Mouse (Mus musculus) embryonic facial prominence, embryonic 15.5 days (tissue): ENCODE data around the gene Slc8b1. TPM values are rescaled to one million over a fixed set of nuclear protein-coding genes. Genes with fewer than 3 reads are reported as not detected.

ENCODE experiments used
- ATAC-seq: fragments of 200-750 bp; cut with Nextera tagmentation; 2 replicates; pipeline ENCODE4 v1.8.0; 2017; ENCODE audit warnings: low read depth, moderate TSS enrichment; ENCODE audit not compliant: insufficient number of reproducible peaks, low FRiP score, low TSS enrichment
- H3K27ac ChIP-seq: fragments of 300-500 bp; sonication (generic); replicated peaks from 2 replicates; pipeline ENCODE4 v1.5.1; 2015; ENCODE audit warnings: mild to moderate bottlenecking, inconsistent platforms
- H3K27me3 ChIP-seq: fragments of 300-500 bp; sonication (generic); 2 replicates; pipeline ENCODE4 v1.6.1; 2015; ENCODE audit warnings: inconsistent platforms
- H3K36me3 ChIP-seq: fragments of 300-500 bp; sonication (generic); 2 replicates; pipeline ENCODE4 v1.6.1; 2015; ENCODE audit warnings: mild to moderate bottlenecking, inconsistent platforms
- H3K4me1 ChIP-seq: fragments of 300-500 bp; sonication (generic); 2 replicates; pipeline ENCODE4 v1.6.1; 2015; ENCODE audit warnings: inconsistent platforms
- H3K4me2 ChIP-seq: fragments of 300-500 bp; sonication (generic); replicated peaks from 2 replicates; pipeline ENCODE4 v1.6.1; 2015; ENCODE audit warnings: mild to moderate bottlenecking, inconsistent platforms
- H3K4me3 ChIP-seq: fragments of 300-500 bp; sonication (generic); replicated peaks from 2 replicates; pipeline ENCODE4 v1.5.1; 2015; ENCODE audit warnings: mild to moderate bottlenecking, inconsistent platforms
- H3K9ac ChIP-seq: fragments of 300-500 bp; sonication (generic); 2 replicates; pipeline ENCODE4 v1.6.1; 2015; ENCODE audit warnings: inconsistent platforms
- H3K9me3 ChIP-seq: fragments of 300-500 bp; sonication (generic); replicated peaks from 2 replicates; pipeline ENCODE4 v1.6.1; 2016; ENCODE audit warnings: inconsistent platforms
- WGBS: fragments of 180-500 bp; shearing (Covaris S2); methylation state at CpG from one replicate; pipeline ENCODE4 v1.1.7; 2015; 5-methylcytosine and 5-hydroxymethylcytosine counted together
- polyA plus RNA-seq: library from polyadenylated mRNA; unstranded; fragments of >200 nt; fragmentation: Nextera tagmentation; extraction: Ambion mirVana; gene quantifications from 2 replicates; pipeline ENCODE4 v1.2.1, GENCODE M21; 2015

The Slc8b1 gene
- polyA plus RNA-seq, 1 experiment from 2014 or later, result 9.0 TPM

- no peaks in the 10 kb centered on the region for H3K36me3 ChIP-seq
- H3K4me2 ChIP-seq, result 0 out of 2 replicates have a peak overlapping the region, but pooled peaks have one; percentile 2
- H3K9me3 ChIP-seq, result no peaks in the 10 kb centered on the region
- ATAC-seq, result no peak
- no peak overlapping the region for H3K27ac ChIP-seq
- no peak overlapping the region for H3K9ac ChIP-seq
- 53% methylated on average over 8 of the region's 8 CpGs for WGBS
- H3K27me3 ChIP-seq, result 0 out of 2 replicates have a peak, but pooled peaks cover 6% of the 10 kb centered on the region
- H3K4me3 ChIP-seq, result no peak overlapping the region
- H3K4me1 ChIP-seq, result no peaks in the 10 kb centered on the region
Measured at GRCm38 (mm10) chr5:120475861-120476260, 35.1 kb upstream of the Slc8b1 start.

- Histone ChIP-seq H3K27ac (no peak within 1 kb of the TSS), H3K9me3 (no peaks in the 10 kb centered on the region), H3K4me2 (0 out of 2 replicates have a peak within 1 kb of the TSS, but pooled peaks have one; percentile 2), H3K27me3 (0 out of 2 replicates have a peak, but pooled peaks cover 4% of the 10 kb centered on the region), H3K9ac (no peak within 1 kb of the TSS), H3K4me3 (no peak within 1 kb of the TSS), H3K4me1 (no peaks in the 10 kb centered on the region), H3K36me3 (no peaks in the 10 kb centered on the region)
- ATAC-seq, result peak; percentile 36; the same call in 1 of the 2 replicates
- 14% methylated on average over 13 of the region's 13 CpGs for WGBS
Measured at GRCm38 (mm10) chr5:120476296-120476695, 34.7 kb upstream of the Slc8b1 start, which contains the start of gene Sds. TSS of gene Sds (plus strand) at chr5:120476526.

- Histone ChIP-seq H3K9ac (no peak overlapping the region), H3K4me1 (no peaks in the 10 kb centered on the region), H3K27ac (no peak overlapping the region), H3K4me2 (no peak overlapping the region), H3K4me3 (no peak overlapping the region), H3K27me3 (0 out of 2 replicates have a peak, but pooled peaks cover 3% of the 10 kb centered on the region), H3K9me3 (no peaks in the 10 kb centered on the region), H3K36me3 (no peaks in the 10 kb centered on the region)
- ATAC-seq, result no peak
- WGBS, result 79% methylated on average over 5 of the region's 5 CpGs
Measured at GRCm38 (mm10) chr5:120477993-120478392, 33.0 kb upstream of the Slc8b1 start.

GRCm38 (mm10) chr5:120479538-120479937 lies 31.4 kb upstream of the Slc8b1 start:
- no peak overlapping the region for H3K9ac ChIP-seq
- 0 out of 2 replicates have a peak, but pooled peaks cover 3% of the 10 kb centered on the region for H3K27me3 ChIP-seq
- H3K4me1 ChIP-seq, result no peaks in the 10 kb centered on the region
- H3K4me3 ChIP-seq, result no peak overlapping the region
- WGBS, result 65% methylated on average over 4 of the region's 4 CpGs
- no peak overlapping the region for H3K4me2 ChIP-seq
- H3K36me3 ChIP-seq, result peaks cover 10% of the 10 kb centered on the region
- no peak overlapping the region for H3K27ac ChIP-seq
- ATAC-seq, result no peak
- no peaks in the 10 kb centered on the region for H3K9me3 ChIP-seq

- ATAC-seq, result no peak
- Histone ChIP-seq H3K9ac (no peak overlapping the region), H3K27ac (no peak overlapping the region), H3K27me3 (0 out of 2 replicates have a peak, but pooled peaks cover 3% of the 10 kb centered on the region), H3K4me1 (no peaks in the 10 kb centered on the region), H3K9me3 (no peaks in the 10 kb centered on the region), H3K4me3 (no peak overlapping the region), H3K4me2 (no peak overlapping the region), H3K36me3 (peaks cover 27% of the 10 kb centered on the region)
- 69% methylated on average over 9 of the region's 9 CpGs for WGBS
Measured at GRCm38 (mm10) chr5:120481205-120481604, 29.8 kb upstream of the Slc8b1 start.

- WGBS, result 86% methylated on average over 19 of the region's 19 CpGs
- Histone ChIP-seq H3K4me2 (no peak overlapping the region), H3K36me3 (peaks cover 49% of the 10 kb centered on the region), H3K9ac (no peak overlapping the region), H3K4me1 (no peaks in the 10 kb centered on the region), H3K27ac (no peak overlapping the region), H3K9me3 (no peaks in the 10 kb centered on the region), H3K4me3 (no peak overlapping the region), H3K27me3 (no peaks in the 10 kb centered on the region)
- no peak for ATAC-seq
Measured at GRCm38 (mm10) chr5:120483399-120483798, 27.6 kb upstream of the Slc8b1 start.

- WGBS, result 77% methylated on average over 8 of the region's 8 CpGs
- no peaks in the 10 kb centered on the region for H3K9me3 ChIP-seq
- H3K9ac ChIP-seq, result no peak overlapping the region
- no peaks in the 10 kb centered on the region for H3K27me3 ChIP-seq
- peaks cover 54% of the 10 kb centered on the region for H3K36me3 ChIP-seq
- no peaks in the 10 kb centered on the region for H3K4me1 ChIP-seq
- no peak overlapping the region for H3K4me3 ChIP-seq
- H3K27ac ChIP-seq, result no peak overlapping the region
- H3K4me2 ChIP-seq, result no peak overlapping the region
- no peak for ATAC-seq
Measured at GRCm38 (mm10) chr5:120487844-120488243, 23.1 kb upstream of the Slc8b1 start.

GRCm38 (mm10) chr5:120490679-120491192 lies 20.2 kb upstream of the Slc8b1 start:
- H3K9ac ChIP-seq, result no peak overlapping the region
- H3K27ac ChIP-seq, result no peak overlapping the region
- H3K4me1 ChIP-seq, result no peaks in the 10 kb centered on the region
- H3K4me2 ChIP-seq, result no peak overlapping the region
- no peaks in the 10 kb centered on the region for H3K27me3 ChIP-seq
- no peak for ATAC-seq
- peaks cover 48% of the 10 kb centered on the region for H3K36me3 ChIP-seq
- no peaks in the 10 kb centered on the region for H3K9me3 ChIP-seq
- H3K4me3 ChIP-seq, result no peak overlapping the region
- 73% methylated on average over 8 of the region's 8 CpGs for whole genome bisulfite sequencing

- Histone ChIP-seq H3K4me2 (no peak overlapping the region), H3K27ac (no peak overlapping the region), H3K36me3 (peaks cover 35% of the 10 kb centered on the region), H3K9me3 (no peaks in the 10 kb centered on the region), H3K4me3 (no peak overlapping the region), H3K9ac (no peak overlapping the region), H3K27me3 (no peaks in the 10 kb centered on the region), H3K4me1 (no peaks in the 10 kb centered on the region)
- ATAC-seq, result no peak
- 66% methylated on average over 11 of the region's 11 CpGs for WGBS
Measured at GRCm38 (mm10) chr5:120492437-120492836, 18.5 kb upstream of the Slc8b1 start.

GRCm38 (mm10) chr5:120493440-120493839 lies 17.5 kb upstream of the Slc8b1 start:
- Histone ChIP-seq H3K4me3 (no peak overlapping the region), H3K27me3 (no peaks in the 10 kb centered on the region), H3K36me3 (peaks cover 25% of the 10 kb centered on the region), H3K9ac (no peak overlapping the region), H3K4me1 (no peaks in the 10 kb centered on the region), H3K27ac (no peak overlapping the region), H3K4me2 (no peak overlapping the region), H3K9me3 (no peaks in the 10 kb centered on the region)
- 89% methylated on average over 6 of the region's 6 CpGs for WGBS
- ATAC-seq, result no peak

- 87% methylated on average over 9 of the region's 9 CpGs for WGBS
- H3K9ac ChIP-seq, result no peak overlapping the region
- no peak for ATAC-seq
Measured at GRCm38 (mm10) chr5:120493873-120494395, 17.0 kb upstream of the Slc8b1 start.

More at GRCm38 (mm10) chr5:120493873-120494395, 17.0 kb upstream of the Slc8b1 start:
- H3K4me3 ChIP-seq, result no peak overlapping the region
- H3K4me2 ChIP-seq, result no peak overlapping the region
- no peaks in the 10 kb centered on the region for H3K4me1 ChIP-seq
- H3K27ac ChIP-seq, result no peak overlapping the region
- H3K27me3 ChIP-seq, result no peaks in the 10 kb centered on the region
- H3K36me3 ChIP-seq, result peaks cover 27% of the 10 kb centered on the region
- no peaks in the 10 kb centered on the region for H3K9me3 ChIP-seq
